Mouse (Mus musculus): ENCODE results near the gene Cryba1. TPM values are rescaled to one million over a fixed set of nuclear protein-coding genes. Genes with fewer than 3 reads are reported as not detected.

Gene Cryba1
- not detected in 2 replicates for polyA plus RNA-seq (2015; fragmentation: Nextera tagmentation; extraction: Ambion mirVana)

DNA sequence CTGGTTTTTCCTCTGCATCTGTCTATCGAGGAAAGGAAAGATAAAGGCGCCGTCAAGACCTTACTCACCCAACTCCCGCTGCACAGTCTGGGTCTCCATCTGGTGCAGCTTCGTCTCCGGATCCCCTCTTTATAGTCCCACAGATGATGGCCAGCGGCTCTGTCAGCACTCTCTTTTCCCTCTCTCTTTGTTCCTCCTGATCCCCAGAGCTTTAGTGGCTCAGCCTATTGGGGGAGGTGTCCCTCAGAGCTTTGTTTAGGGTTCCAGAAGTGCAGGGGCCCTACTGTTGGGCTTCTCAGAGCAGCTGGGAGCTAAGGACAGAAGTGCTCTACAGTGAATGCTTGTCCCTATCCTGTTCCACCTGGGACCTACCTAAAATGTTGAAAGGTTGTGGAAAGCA is at the start of gene Cryba1:
Gene Cryba1 (minus strand): TSS at position 101 of the 400 bp plus-strand sequence.

DNA sequence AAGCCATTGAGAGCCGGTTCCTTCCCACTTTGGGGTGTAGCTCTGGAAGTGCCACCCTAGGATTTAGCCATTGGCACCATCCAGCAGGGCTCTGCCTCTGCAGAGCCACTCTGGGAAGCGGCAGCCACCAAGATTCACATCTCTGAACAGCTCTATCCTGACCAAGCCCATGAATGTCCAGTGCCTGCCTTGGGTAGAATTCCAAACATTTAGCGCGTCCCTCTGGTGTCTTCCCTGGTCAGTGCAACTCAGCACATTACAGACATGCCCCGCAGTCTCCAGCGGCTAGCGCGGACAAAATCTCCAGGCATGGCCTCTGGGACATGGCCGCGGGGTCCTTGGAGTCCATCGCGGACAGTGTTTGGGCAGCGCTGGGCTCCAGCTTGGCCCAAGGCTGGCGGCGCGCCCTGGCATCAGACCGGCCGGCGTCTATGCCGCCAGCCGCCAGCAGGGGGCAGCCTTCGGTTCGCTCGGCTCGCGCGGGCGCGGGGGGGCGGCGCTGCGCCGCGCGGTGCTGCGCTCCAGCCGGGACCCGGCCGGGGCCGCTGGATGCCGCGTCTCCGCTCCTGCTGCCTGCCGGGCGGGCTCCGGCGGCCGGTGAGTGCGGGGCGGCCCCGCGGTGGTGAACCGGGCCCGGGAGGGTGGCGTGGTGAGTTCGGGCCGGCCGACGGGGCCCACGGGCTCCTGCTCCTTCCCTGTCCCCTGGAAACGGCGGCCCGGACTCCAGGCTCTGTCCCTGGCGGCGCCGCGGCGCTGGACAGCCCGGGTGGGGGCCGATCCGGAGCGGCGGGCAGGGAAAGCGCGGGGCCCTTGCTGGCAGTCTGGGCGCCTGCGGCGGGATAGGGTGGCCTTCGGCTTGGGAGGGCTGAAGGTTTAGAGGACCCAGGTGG is 37.9 kb upstream of the Cryba1 start, which contains the start of gene Myo18a:
Gene Myo18a (plus strand): TSS at position 464 of the 890 bp plus-strand sequence.

DNA sequence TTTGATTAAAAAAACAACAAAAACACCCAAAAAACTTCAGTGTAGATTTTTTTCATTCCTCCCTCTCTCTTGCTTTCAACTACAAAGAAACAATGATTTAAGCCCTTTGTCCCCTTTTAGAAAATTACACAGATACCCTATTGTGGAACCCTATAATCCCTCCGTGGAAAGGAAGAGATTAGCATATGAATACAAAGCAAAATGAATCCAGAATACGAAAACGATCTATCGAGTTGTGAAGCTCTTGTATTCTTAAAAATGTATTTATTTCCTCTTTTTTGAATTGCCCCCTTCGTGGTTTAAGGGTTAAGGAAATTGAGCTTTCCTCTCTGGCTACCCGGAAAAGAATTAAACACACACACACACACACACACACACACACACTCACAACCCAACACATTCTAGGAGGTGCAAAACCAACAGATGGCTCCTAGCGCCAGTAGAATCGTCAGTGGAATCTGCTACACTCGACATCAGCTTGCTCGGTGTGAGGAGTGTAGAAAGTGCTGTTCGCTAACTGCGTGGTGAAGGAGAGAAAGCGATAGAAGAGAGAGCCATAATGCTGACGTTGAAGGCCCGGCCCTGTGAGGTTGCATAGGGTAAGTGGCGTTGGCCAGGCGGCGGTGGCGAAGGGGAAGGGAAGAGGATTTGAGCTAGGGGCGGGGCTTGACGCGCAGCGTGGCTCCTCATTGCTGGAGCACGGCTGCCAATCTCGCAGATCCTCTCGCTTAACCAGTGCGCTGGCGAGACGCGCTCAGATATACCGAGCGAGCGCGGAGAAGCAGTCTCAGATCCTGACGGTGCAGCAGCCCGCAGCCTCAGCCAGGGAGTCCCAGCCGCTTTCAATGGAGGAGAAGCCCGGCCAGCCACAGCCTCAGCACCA is 39.5 kb downstream of the Cryba1 start, which contains the start of gene Nufip2:
Gene Nufip2 (plus strand): TSS at position 773 of the 883 bp plus-strand sequence.

Other genes with a start within 250 kb of the Cryba1 start
- 1.6 and 1.7 TPM in 2 replicates for gene Ankrd13b, start 235.6 kb downstream of the Cryba1 start, polyA plus RNA-seq (2015; fragmentation: Nextera tagmentation; extraction: Ambion mirVana)
- gene Git1, start 231.7 kb downstream of the Cryba1 start, polyA plus RNA-seq (2015; fragmentation: Nextera tagmentation; extraction: Ambion mirVana) = 4.1 and 4.4 TPM in 2 replicates
- 3.6 and 4.5 TPM in 2 replicates for gene Abhd15, start 210.2 kb downstream of the Cryba1 start, polyA plus RNA-seq (2015; fragmentation: Nextera tagmentation; extraction: Ambion mirVana)
- gene Trp53i13, start 209.3 kb downstream of the Cryba1 start, polyA plus RNA-seq (2015; fragmentation: Nextera tagmentation; extraction: Ambion mirVana) = 10.0 and 12.9 TPM in 2 replicates
- gene Gm10392, start 206.1 kb downstream of the Cryba1 start, polyA plus RNA-seq (2015; fragmentation: Nextera tagmentation; extraction: Ambion mirVana) = 0.17 and 0.22 TPM in 2 replicates
- gene Taok1, start 117.5 kb downstream of the Cryba1 start, polyA plus RNA-seq (2015; fragmentation: Nextera tagmentation; extraction: Ambion mirVana) = 8.0 and 9.8 TPM in 2 replicates
- gene Nufip2, start 39.1 kb downstream of the Cryba1 start, polyA plus RNA-seq (2015; fragmentation: Nextera tagmentation; extraction: Ambion mirVana) = 4.0 and 4.5 TPM in 2 replicates
- 19.3 and 24.5 TPM in 2 replicates for gene Myo18a, start 38.0 kb upstream of the Cryba1 start, polyA plus RNA-seq (2015; fragmentation: Nextera tagmentation; extraction: Ambion mirVana)
- 1.4 and 1.6 TPM in 2 replicates for gene Gm10277, start 62.5 kb upstream of the Cryba1 start, polyA plus RNA-seq (2015; fragmentation: Nextera tagmentation; extraction: Ambion mirVana)
- gene Pipox, start 168.8 kb upstream of the Cryba1 start, polyA plus RNA-seq (2015; fragmentation: Nextera tagmentation; extraction: Ambion mirVana) = 0.41 and 0.72 TPM in 2 replicates
- 0.07 TPM in 1 of 2 replicates, not detected in the other for gene Sez6, start 205.5 kb upstream of the Cryba1 start, polyA plus RNA-seq (2015; fragmentation: Nextera tagmentation; extraction: Ambion mirVana)

Measured in spleen, postnatal 0 days (tissue).